Mouse (Mus musculus) gastrocnemius, postnatal 25 days (tissue): Measurements from ENCODE around the gene Ube2d1. TPM values are rescaled to one million over a fixed set of nuclear protein-coding genes. Genes with fewer than 3 reads are reported as not detected.

Experiments
- DNase-seq: peaks from one replicate; pipeline ENCODE4 v3.0.0; 2022
- long read RNA-seq, 2 experiments: library from polyadenylated mRNA; stranded (forward); transcript quantifications; one replicate each; pipeline ENCODE4 v2.0.0; 2021
- total RNA-seq, 2 experiments: library from RNA; stranded (reverse); gene quantifications; 1 replicate in 1 of 2; 2 replicates in 1 of 2; pipeline ENCODE4 v1.2.3; 2021

Gene Ube2d1
- 100 to 1,000 TPM; 144 to 173 TPM for total RNA-seq
- long read RNA-seq, experiment 1, transcript Ube2d1-201 (7 exons, 1,431 nt), result major isoform, 38 of 46 reads
- long read RNA-seq, experiment 1, partial matches to known transcripts, result 2 of 46 reads
- long read RNA-seq, experiment 1, other reads (novel, unspliced or antisense), result 5 of 46 reads
- long read RNA-seq, experiment 2, transcript Ube2d1-201 (7 exons, 1,431 nt), result major isoform, 59 of 67 reads
- long read RNA-seq, experiment 2, partial matches to known transcripts, result 4 of 67 reads
- long read RNA-seq, experiment 2, other reads (novel, unspliced or antisense), result 4 of 67 reads

- DNase-seq, result peak; percentile 89
Observed at GRCm38 (mm10) chr10:71285126-71285580, at the start of gene Ube2d1. Gene Ube2d1 (minus strand): TSS chr10:71285262.

GRCm38 (mm10) chr10:71332859-71333258 lies 47.8 kb upstream of the Ube2d1 start:
- no peak for DNase-seq

- no peak for DNase-seq
Observed at GRCm38 (mm10) chr10:71332376-71332775, 47.3 kb upstream of the Ube2d1 start.

GRCm38 (mm10) chr10:71331908-71332307 lies 46.8 kb upstream of the Ube2d1 start:
- no peak for DNase-seq

GRCm38 (mm10) chr10:71330070-71330469 lies 45.0 kb upstream of the Ube2d1 start:
- no peak for DNase-seq

- no peak for DNase-seq
Observed at GRCm38 (mm10) chr10:71329295-71329694, 44.2 kb upstream of the Ube2d1 start.

- no peak for DNase-seq
Observed at GRCm38 (mm10) chr10:71328870-71329269, 43.8 kb upstream of the Ube2d1 start.

- DNase-seq, result no peak
Observed at GRCm38 (mm10) chr10:71328382-71328781, 43.3 kb upstream of the Ube2d1 start.

GRCm38 (mm10) chr10:71327386-71327785 lies 42.3 kb upstream of the Ube2d1 start:
- DNase-seq, result no peak

- DNase-seq, result peak; percentile 29
Observed at GRCm38 (mm10) chr10:71326789-71327188, 41.7 kb upstream of the Ube2d1 start.

GRCm38 (mm10) chr10:71326123-71326522 lies 41.1 kb upstream of the Ube2d1 start:
- no peak for DNase-seq

- DNase-seq, result no peak
Observed at GRCm38 (mm10) chr10:71323669-71324068, 38.6 kb upstream of the Ube2d1 start.

- no peak for DNase-seq
Observed at GRCm38 (mm10) chr10:71316497-71316896, 31.4 kb upstream of the Ube2d1 start.

- no peak for DNase-seq
Observed at GRCm38 (mm10) chr10:71316056-71316455, 31.0 kb upstream of the Ube2d1 start.

GRCm38 (mm10) chr10:71314596-71314995 lies 29.5 kb upstream of the Ube2d1 start:
- DNase-seq, result no peak

GRCm38 (mm10) chr10:71310288-71310687 lies 25.2 kb upstream of the Ube2d1 start:
- DNase-seq, result no peak

- no peak for DNase-seq
Observed at GRCm38 (mm10) chr10:71308199-71308598, 23.1 kb upstream of the Ube2d1 start.

- DNase-seq, result no peak
Observed at GRCm38 (mm10) chr10:71306759-71307158, 21.7 kb upstream of the Ube2d1 start.

- no peak for DNase-seq
Observed at GRCm38 (mm10) chr10:71306190-71306589, 21.1 kb upstream of the Ube2d1 start.

GRCm38 (mm10) chr10:71302490-71302889 lies 17.4 kb upstream of the Ube2d1 start:
- no peak for DNase-seq

GRCm38 (mm10) chr10:71300161-71300560 lies 15.1 kb upstream of the Ube2d1 start:
- no peak for DNase-seq

GRCm38 (mm10) chr10:71293245-71293644 lies 8.2 kb upstream of the Ube2d1 start:
- no peak for DNase-seq

GRCm38 (mm10) chr10:71292254-71292653 lies 7.2 kb upstream of the Ube2d1 start:
- DNase-seq, result peak; percentile 44

GRCm38 (mm10) chr10:71291801-71292200 lies 6.7 kb upstream of the Ube2d1 start:
- no peak for DNase-seq
